Mouse (Mus musculus): ENCODE data around the gene Sik3. TPM values are rescaled to one million over a fixed set of nuclear protein-coding genes. Genes with fewer than 3 reads are reported as not detected.

The Sik3 gene
- polyA plus RNA-seq, 1 experiment from 2014 or later = 5.7 TPM

DNA sequence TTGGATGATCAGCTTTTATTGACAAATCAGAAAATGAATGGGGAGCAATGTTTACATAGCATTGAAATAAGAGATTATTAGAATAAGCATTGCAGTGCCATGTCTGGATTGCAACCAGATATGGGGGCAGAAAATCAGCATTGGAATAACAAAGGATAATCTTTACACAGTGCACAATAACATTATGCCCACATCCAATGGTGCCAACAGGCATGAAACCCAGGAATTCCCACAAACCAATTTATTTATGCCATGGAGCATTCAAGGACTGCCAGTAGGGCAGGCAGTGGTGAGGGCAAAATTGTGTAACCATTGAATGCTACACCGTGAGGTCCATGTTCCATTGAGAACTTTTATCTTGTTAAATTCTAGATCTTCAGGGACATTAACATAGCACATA lies 129.4 kb downstream of the Sik3 start:
- no peaks in the 10 kb centered on the region for H3K9me3 ChIP-seq (replicated peaks; ENCODE audit: control insufficient read depth, low read length)
- no peaks in the 10 kb centered on the region for H3K36me3 ChIP-seq (ENCODE audit: control insufficient read depth, insufficient read depth, low read length)
- H3K4me2 ChIP-seq (ENCODE audit: low read depth, low read length) = no peak overlapping the region
- H3K4me3 ChIP-seq (replicated peaks; ENCODE audit: low read length) = no peak overlapping the region
- H3K9ac ChIP-seq (ENCODE audit: low read length) = no peak overlapping the region
- WGBS = 84% methylated on average over 1 of the region's 1 CpGs
- no peak overlapping the region for H3K27ac ChIP-seq (ENCODE audit: low read length)
- H3K27me3 ChIP-seq (ENCODE audit: control insufficient read depth, insufficient read depth, low read length) = no peaks in the 10 kb centered on the region
- no peaks in the 10 kb centered on the region for H3K4me1 ChIP-seq (ENCODE audit: control insufficient read depth, insufficient read depth, low read length)
- no peak for ATAC-seq (ENCODE audit: insufficient read depth, low FRiP score)

- Histone ChIP-seq H3K27ac (ENCODE audit: low read length) (no peak overlapping the region), H3K4me1 (ENCODE audit: control insufficient read depth, insufficient read depth, low read length) (no peaks in the 10 kb centered on the region), H3K9me3 (replicated peaks; ENCODE audit: control insufficient read depth, low read length) (no peaks in the 10 kb centered on the region), H3K36me3 (ENCODE audit: control insufficient read depth, insufficient read depth, low read length) (no peaks in the 10 kb centered on the region), H3K27me3 (ENCODE audit: control insufficient read depth, insufficient read depth, low read length) (no peaks in the 10 kb centered on the region), H3K4me2 (ENCODE audit: low read depth, low read length) (no peak overlapping the region), H3K4me3 (replicated peaks; ENCODE audit: low read length) (no peak overlapping the region), H3K9ac (ENCODE audit: low read length) (no peak overlapping the region)
- 94% methylated on average over 1 of the region's 1 CpGs for WGBS
- ATAC-seq (ENCODE audit: insufficient read depth, low FRiP score) = no peak
Measured at GRCm38 (mm10) chr9:46142492-46142891, 129.9 kb downstream of the Sik3 start.

DNA sequence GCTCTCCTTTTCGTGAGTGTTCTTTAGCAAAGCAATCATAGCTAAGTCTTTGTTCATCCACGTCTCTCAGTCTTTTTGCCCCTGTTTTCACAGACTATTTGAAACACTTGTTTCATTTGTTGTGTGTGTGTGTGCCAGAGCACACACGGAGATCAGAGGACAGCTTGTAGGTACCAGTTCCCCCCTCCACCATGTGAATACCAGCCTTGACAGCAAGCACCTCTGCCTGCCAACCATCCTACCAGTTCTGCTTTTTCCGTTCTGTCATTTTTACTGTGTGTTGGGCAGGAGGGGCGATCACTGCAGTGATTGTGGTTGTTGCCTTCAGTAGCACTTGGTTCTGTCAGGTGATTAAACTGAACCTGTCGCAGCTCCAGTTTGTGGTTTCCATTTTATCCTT lies 132.4 kb downstream of the Sik3 start:
- Histone ChIP-seq H3K27me3 (ENCODE audit: control insufficient read depth, insufficient read depth, low read length) (no peaks in the 10 kb centered on the region), H3K4me3 (replicated peaks; ENCODE audit: low read length) (no peak overlapping the region), H3K27ac (ENCODE audit: low read length) (no peak overlapping the region), H3K36me3 (ENCODE audit: control insufficient read depth, insufficient read depth, low read length) (no peaks in the 10 kb centered on the region), H3K9ac (ENCODE audit: low read length) (no peak overlapping the region), H3K9me3 (replicated peaks; ENCODE audit: control insufficient read depth, low read length) (no peaks in the 10 kb centered on the region), H3K4me2 (ENCODE audit: low read depth, low read length) (no peak overlapping the region), H3K4me1 (ENCODE audit: control insufficient read depth, insufficient read depth, low read length) (peaks cover 11% of the 10 kb centered on the region; the same call in 1 of the 2 replicates)
- 84% methylated on average over 6 of the region's 6 CpGs for WGBS
- no peak for ATAC-seq (ENCODE audit: insufficient read depth, low FRiP score)

DNA sequence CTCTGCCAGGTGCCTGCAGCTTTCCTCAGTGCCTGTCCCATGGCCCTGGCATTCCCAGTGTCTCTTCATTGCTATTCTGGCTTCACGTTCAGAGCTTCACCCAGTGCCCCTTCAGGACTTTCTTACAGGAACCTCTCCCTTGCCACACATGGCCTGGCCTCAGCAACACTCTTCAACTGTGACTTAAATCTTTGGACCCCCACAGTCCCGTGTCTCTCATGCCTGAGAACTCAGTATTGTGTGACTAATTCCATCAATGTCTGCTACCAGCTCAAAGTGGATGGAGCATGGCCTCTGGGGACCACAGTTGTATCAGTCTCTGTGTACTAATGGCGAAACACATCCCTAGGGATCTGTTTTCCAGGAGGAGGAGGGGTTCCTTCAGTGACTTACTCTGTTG lies 133.8 kb downstream of the Sik3 start:
- ATAC-seq (ENCODE audit: insufficient read depth, low FRiP score) = no peak
- Histone ChIP-seq H3K4me3 (replicated peaks; ENCODE audit: low read length) (no peak overlapping the region), H3K9ac (ENCODE audit: low read length) (no peak overlapping the region), H3K4me1 (ENCODE audit: control insufficient read depth, insufficient read depth, low read length) (peaks cover 26% of the 10 kb centered on the region), H3K9me3 (replicated peaks; ENCODE audit: control insufficient read depth, low read length) (no peaks in the 10 kb centered on the region), H3K27me3 (ENCODE audit: control insufficient read depth, insufficient read depth, low read length) (no peaks in the 10 kb centered on the region), H3K27ac (ENCODE audit: low read length) (no peak overlapping the region), H3K4me2 (ENCODE audit: low read depth, low read length) (no peak overlapping the region), H3K36me3 (ENCODE audit: control insufficient read depth, insufficient read depth, low read length) (no peaks in the 10 kb centered on the region)
- WGBS = 76% methylated on average over 3 of the region's 3 CpGs

DNA sequence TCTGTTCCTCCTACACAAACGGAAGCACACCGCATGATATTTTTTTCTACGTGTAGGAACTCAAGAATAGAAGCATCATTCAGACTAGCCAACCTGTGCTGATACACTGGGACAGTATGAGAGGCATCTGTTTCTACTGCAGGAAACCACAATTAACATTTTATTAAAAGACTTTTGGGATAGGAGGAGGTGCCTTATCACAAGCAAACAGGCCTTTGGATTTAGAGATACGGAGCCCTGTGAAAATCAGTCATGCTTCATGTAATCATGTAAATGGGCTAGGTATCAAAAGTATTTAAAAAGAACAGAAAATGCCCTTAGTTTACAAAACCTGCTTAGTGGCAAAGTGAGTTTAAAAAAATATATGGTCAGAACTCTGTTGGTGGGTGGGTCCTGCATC lies 136.1 kb downstream of the Sik3 start:
- Histone ChIP-seq H3K9ac (ENCODE audit: low read length) (no peak overlapping the region), H3K4me1 (ENCODE audit: control insufficient read depth, insufficient read depth, low read length) (peaks cover 37% of the 10 kb centered on the region), H3K36me3 (ENCODE audit: control insufficient read depth, insufficient read depth, low read length) (no peaks in the 10 kb centered on the region), H3K4me2 (ENCODE audit: low read depth, low read length) (no peak overlapping the region), H3K27me3 (ENCODE audit: control insufficient read depth, insufficient read depth, low read length) (no peaks in the 10 kb centered on the region), H3K4me3 (replicated peaks; ENCODE audit: low read length) (no peak overlapping the region), H3K27ac (ENCODE audit: low read length) (no peak overlapping the region), H3K9me3 (replicated peaks; ENCODE audit: control insufficient read depth, low read length) (no peaks in the 10 kb centered on the region)
- no peak for ATAC-seq (ENCODE audit: insufficient read depth, low FRiP score)
- 87% methylated on average over 4 of the region's 4 CpGs for WGBS

- Histone ChIP-seq H3K4me3 (replicated peaks; ENCODE audit: low read length) (no peak overlapping the region), H3K36me3 (ENCODE audit: control insufficient read depth, insufficient read depth, low read length) (no peaks in the 10 kb centered on the region), H3K9me3 (replicated peaks; ENCODE audit: control insufficient read depth, low read length) (no peaks in the 10 kb centered on the region), H3K9ac (ENCODE audit: low read length) (no peak overlapping the region), H3K4me1 (ENCODE audit: control insufficient read depth, insufficient read depth, low read length) (peaks cover 37% of the 10 kb centered on the region), H3K27me3 (ENCODE audit: control insufficient read depth, insufficient read depth, low read length) (no peaks in the 10 kb centered on the region), H3K27ac (ENCODE audit: low read length) (peak overlapping the region; percentile 90), H3K4me2 (ENCODE audit: low read depth, low read length) (no peak overlapping the region)
- ATAC-seq (ENCODE audit: insufficient read depth, low FRiP score) = no peak
- WGBS = 71% methylated on average over 5 of the region's 5 CpGs
Measured at GRCm38 (mm10) chr9:46149392-46149791, 136.8 kb downstream of the Sik3 start.

- H3K4me1 ChIP-seq (ENCODE audit: control insufficient read depth, insufficient read depth, low read length) = peaks cover 44% of the 10 kb centered on the region
- no peak overlapping the region for H3K4me3 ChIP-seq (replicated peaks; ENCODE audit: low read length)
- ATAC-seq (ENCODE audit: insufficient read depth, low FRiP score) = no peak
- H3K27me3 ChIP-seq (ENCODE audit: control insufficient read depth, insufficient read depth, low read length) = no peaks in the 10 kb centered on the region
- no peak overlapping the region for H3K9ac ChIP-seq (ENCODE audit: low read length)
- H3K9me3 ChIP-seq (replicated peaks; ENCODE audit: control insufficient read depth, low read length) = no peaks in the 10 kb centered on the region
- H3K4me2 ChIP-seq (ENCODE audit: low read depth, low read length) = no peak overlapping the region
- H3K36me3 ChIP-seq (ENCODE audit: control insufficient read depth, insufficient read depth, low read length) = no peaks in the 10 kb centered on the region
- peak overlapping the region; percentile 90 for H3K27ac ChIP-seq (ENCODE audit: low read length)
- WGBS = 52% methylated on average over 7 of the region's 7 CpGs
Measured at GRCm38 (mm10) chr9:46150116-46150515, 137.5 kb downstream of the Sik3 start.

DNA sequence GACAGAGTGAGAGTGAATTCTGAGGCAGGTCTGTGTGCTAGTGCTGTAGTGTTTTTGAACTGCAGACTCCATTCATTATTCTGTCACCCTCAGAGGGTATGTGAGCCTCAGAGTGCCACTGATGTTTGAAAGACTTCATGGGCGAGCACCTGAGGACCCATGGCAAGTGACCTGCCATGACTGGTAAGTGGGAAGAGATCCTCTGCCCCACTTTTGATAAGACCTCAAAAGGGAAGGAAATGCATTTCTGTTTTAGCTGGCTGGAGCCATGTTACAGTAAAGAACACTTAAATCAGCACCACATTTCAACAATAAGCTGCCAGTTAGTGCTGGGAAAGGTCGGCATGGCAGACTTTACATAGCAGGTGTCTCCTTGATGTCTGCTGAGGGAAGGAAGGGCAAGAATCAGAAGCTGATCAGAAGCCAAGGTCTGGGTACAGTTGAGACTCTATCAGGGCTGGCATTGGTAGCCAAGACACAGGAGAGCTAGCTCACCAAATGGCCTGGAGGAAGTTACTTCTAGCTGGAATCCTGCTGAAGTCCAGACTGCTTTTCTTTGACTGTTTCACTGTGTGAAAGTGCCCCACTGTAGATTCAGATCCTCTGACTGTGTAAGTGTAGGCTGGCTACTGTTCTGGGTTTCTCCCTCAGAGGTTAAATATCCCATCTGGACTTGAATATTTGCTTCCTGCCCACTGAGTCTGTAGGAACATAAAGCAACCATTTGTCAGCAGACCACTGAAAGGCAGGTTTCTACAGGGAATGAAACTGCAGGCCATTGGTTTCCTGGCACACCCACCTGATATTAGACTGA lies 138.5 kb downstream of the Sik3 start:
- peaks cover 45% of the 10 kb centered on the region for H3K4me1 ChIP-seq (ENCODE audit: control insufficient read depth, insufficient read depth, low read length)
- no peaks in the 10 kb centered on the region for H3K36me3 ChIP-seq (ENCODE audit: control insufficient read depth, insufficient read depth, low read length)
- ATAC-seq (ENCODE audit: insufficient read depth, low FRiP score) = peak; percentile 27; the same call in 1 of the 2 replicates
- H3K9me3 ChIP-seq (replicated peaks; ENCODE audit: control insufficient read depth, low read length) = no peaks in the 10 kb centered on the region
- H3K27me3 ChIP-seq (ENCODE audit: control insufficient read depth, insufficient read depth, low read length) = no peaks in the 10 kb centered on the region
- WGBS = 51% methylated on average over 2 of the region's 2 CpGs
- H3K4me2 ChIP-seq (ENCODE audit: low read depth, low read length) = peak overlapping the region; percentile 27; the same call in 1 of the 2 replicates
- H3K27ac ChIP-seq (ENCODE audit: low read length) = peak overlapping the region; percentile 90
- H3K9ac ChIP-seq (ENCODE audit: low read length) = 0 out of 2 replicates have a peak overlapping the region, but pooled peaks have one; percentile 48
- H3K4me3 ChIP-seq (replicated peaks; ENCODE audit: low read length) = no peak overlapping the region

DNA sequence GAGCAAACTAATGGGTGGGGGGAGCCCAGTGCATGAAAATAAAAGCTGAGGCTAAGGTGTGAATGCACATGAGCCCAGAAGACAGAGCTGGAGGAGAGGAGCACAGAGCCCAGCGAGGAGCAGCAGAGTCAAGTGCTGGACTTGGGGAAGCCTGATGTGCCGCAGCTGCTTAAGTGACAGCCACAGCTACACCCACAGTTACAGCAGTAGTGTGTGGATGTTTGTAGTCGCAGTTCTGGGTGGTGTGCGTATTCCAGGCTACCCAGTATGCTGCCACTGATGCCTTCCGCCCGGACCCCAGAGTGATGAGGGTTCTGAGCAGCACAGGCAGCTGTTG lies 139.1 kb downstream of the Sik3 start:
- no peaks in the 10 kb centered on the region for H3K27me3 ChIP-seq (ENCODE audit: control insufficient read depth, insufficient read depth, low read length)
- peak; percentile 68; the same call in 1 of the 2 replicates for ATAC-seq (ENCODE audit: insufficient read depth, low FRiP score)

More for the DNA sequence above, 139.1 kb downstream of the Sik3 start:
- peaks cover 45% of the 10 kb centered on the region for H3K4me1 ChIP-seq (ENCODE audit: control insufficient read depth, insufficient read depth, low read length)
- no peaks in the 10 kb centered on the region for H3K9me3 ChIP-seq (replicated peaks; ENCODE audit: control insufficient read depth, low read length)
- WGBS = 37% methylated on average over 6 of the region's 6 CpGs
- H3K4me3 ChIP-seq (replicated peaks; ENCODE audit: low read length) = no peak overlapping the region
- peak overlapping the region; percentile 90 for H3K27ac ChIP-seq (ENCODE audit: low read length)
- no peaks in the 10 kb centered on the region for H3K36me3 ChIP-seq (ENCODE audit: control insufficient read depth, insufficient read depth, low read length)
- peak overlapping the region; percentile 27 for H3K4me2 ChIP-seq (ENCODE audit: low read depth, low read length)
- H3K9ac ChIP-seq (ENCODE audit: low read length) = peak overlapping the region; percentile 48; the same call in 1 of the 2 replicates
